Mouse (Mus musculus) G1E (cell line): ENCODE measurements around the gene Drap1. TPM values are rescaled to one million over a fixed set of nuclear protein-coding genes. Genes with fewer than 3 reads are reported as not detected.

Experiments used
- ATAC-seq: 2 replicates; pipeline ENCODE4 v1.8.0; 2016; ENCODE audit warnings: mild to moderate bottlenecking; ENCODE audit not compliant: insufficient number of reproducible peaks, poor library complexity, low FRiP score, severe bottlenecking; ENCODE audit errors: extremely low read depth
- DNase-seq: peaks from one replicate; pipeline ENCODE4 v3.0.0; 2012; ENCODE audit warnings: low spot score
- H3K27me3 ChIP-seq: 2 replicates; pipeline ENCODE4 v1.6.1; 2012; ENCODE audit warnings: mild to moderate bottlenecking, low read length, inconsistent platforms; ENCODE audit not compliant: insufficient read depth
- H3K36me3 ChIP-seq: replicated peaks from 2 replicates; pipeline ENCODE3; 2012; ENCODE audit warnings: mild to moderate bottlenecking, inconsistent platforms
- H3K4me1 ChIP-seq: 2 replicates; pipeline ENCODE4 v1.6.1; 2012; ENCODE audit warnings: low read depth, low read length, inconsistent platforms, mixed read lengths; ENCODE audit not compliant: insufficient read depth
- H3K4me3 ChIP-seq: 2 replicates; pipeline ENCODE4 v1.5.1; 2012; ENCODE audit warnings: low read depth, mild to moderate bottlenecking, inconsistent platforms, low read length, moderate library complexity, mixed read lengths
- H3K9me3 ChIP-seq: replicated peaks from 2 replicates; pipeline ENCODE4 v1.6.1; 2012; ENCODE audit warnings: inconsistent platforms
- CTCF ChIP-seq: IDR thresholded peaks from 2 replicates; pipeline ENCODE4 v1.5.1; 2012; ENCODE audit warnings: low read depth, low read length, inconsistent platforms, mixed read lengths
- GATA1 ChIP-seq: IDR thresholded peaks from 2 replicates; pipeline ENCODE4 v1.6.1; 2012; ENCODE audit warnings: borderline replicate concordance, low read length, inconsistent platforms, mixed read lengths
- GATA2 ChIP-seq: IDR thresholded peaks from 2 replicates; pipeline ENCODE4 v1.6.1; 2012; ENCODE audit warnings: low read depth, low read length, inconsistent platforms, borderline replicate concordance
- POLR2AphosphoS5 ChIP-seq: IDR thresholded peaks from 2 replicates; pipeline ENCODE4 v1.6.1; 2012; ENCODE audit warnings: low read depth, low read length, inconsistent platforms; ENCODE audit not compliant: insufficient replicate concordance
- TAL1 ChIP-seq: conservative IDR thresholded peaks from 2 replicates; pipeline ENCODE4 v1.6.1; 2012; ENCODE audit warnings: low read depth, low read length, inconsistent platforms, mixed read lengths
- polyA plus RNA-seq: library from polyadenylated mRNA; stranded (reverse); fragments of >175 nt; gene quantifications from 2 replicates; pipeline ENCODE4 v1.2.3, GENCODE M21; 2012
- total RNA-seq, 2 experiments: library from RNA; stranded (forward) in 1 of 2; stranded (reverse) in 1 of 2; fragments of 200-1000 nt in 1 of 2; fragments of >200 nt in 1 of 2; fragmentation: Nextera tagmentation in 1 of 2; gene quantifications; 2 replicates each; pipeline ENCODE4 v1.2.3; 2014 to 2017

The Drap1 gene
- total and polyA plus RNA-seq, 3 experiments, result 46.0 to 305 (median 81.5) TPM

DNA sequence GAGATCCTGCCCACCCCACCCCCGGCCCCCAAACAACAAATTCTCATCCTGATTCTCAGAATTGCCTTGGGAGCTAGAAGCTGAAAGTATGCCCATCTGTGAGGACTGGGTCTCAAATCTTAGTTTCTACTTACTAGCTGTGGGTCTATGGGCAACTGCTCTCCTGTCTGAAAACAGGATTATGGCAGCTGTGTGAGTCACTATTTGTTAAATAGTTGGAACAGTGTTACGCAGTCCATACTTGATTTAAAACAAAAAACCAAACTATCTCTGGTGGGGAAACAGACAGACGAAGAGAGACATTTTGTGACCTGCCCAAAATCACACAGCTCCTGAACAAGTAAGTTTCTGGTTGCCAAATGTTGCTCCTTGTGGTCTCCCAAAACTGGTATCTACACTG is 24.9 kb upstream of the Drap1 start:
- Histone ChIP-seq H3K27me3 (peaks cover 33% of the 10 kb centered on the region), H3K4me3 (no peak overlapping the region), H3K9me3 (no peaks in the 10 kb centered on the region), H3K4me1 (peaks cover 41% of the 10 kb centered on the region), H3K36me3 (peaks cover 44% of the 10 kb centered on the region)
- TF ChIP-seq TAL1 (no peak), GATA1 (no peak), CTCF (no peak), GATA2 (no peak), POLR2AphosphoS5 (no peak)
- DNase-seq (no peak), ATAC-seq (no peak)

GRCm38 (mm10) chr19:5448354-5449150 is 23.8 kb upstream of the Drap1 start:
- peaks cover 34% of the 10 kb centered on the region for H3K4me1 ChIP-seq
- TF ChIP-seq GATA2 (no peak), CTCF (no peak), GATA1 (no peak), POLR2AphosphoS5 (no peak), TAL1 (no peak)
- peak; percentile 62 for DNase-seq
- H3K27me3 ChIP-seq, result peaks cover 40% of the 10 kb centered on the region
- peak; percentile 67 for ATAC-seq
- H3K36me3 ChIP-seq, result peaks cover 33% of the 10 kb centered on the region
- H3K9me3 ChIP-seq, result no peaks in the 10 kb centered on the region
- peak overlapping the region; percentile 73 for H3K4me3 ChIP-seq

DNA sequence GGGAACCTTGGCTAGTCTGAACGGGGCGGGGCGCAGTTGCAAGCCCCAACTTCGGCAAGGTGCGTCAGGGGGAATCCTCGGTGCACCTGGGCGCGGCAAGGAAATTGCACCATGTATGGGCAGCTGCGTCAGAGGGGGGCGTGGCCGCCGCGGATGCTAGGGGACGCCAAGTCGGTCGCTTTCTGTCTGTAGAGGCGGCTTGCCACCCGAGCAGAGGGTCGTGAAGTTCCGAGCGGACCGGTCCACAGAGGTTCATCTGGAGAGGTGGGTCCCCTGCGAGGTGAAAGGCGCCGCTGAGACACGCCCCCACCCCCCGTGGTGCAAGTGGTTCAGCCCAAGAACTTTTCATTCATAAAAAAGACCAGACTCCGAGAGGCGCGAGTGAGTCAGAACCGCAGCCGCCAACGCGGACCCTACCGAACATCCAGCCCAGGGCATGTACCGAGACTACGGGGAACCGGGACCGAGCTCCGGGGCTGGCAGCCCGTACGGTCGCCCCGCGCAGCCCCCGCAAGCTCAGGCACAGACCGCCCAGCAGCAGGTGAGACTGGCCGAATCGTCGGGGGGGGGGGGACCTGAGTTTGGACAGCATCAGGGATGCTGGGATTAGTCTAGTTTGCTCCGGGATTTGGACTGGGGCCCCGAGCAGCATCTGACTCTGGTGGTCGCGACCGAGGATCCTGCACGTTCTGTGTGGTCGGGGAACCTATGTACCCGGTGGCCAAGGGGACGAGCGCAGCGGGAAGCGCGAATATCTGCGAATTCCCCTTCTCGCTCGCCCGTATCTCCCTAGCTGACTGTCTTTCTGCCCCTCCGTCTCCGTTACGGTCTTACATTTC is 23.0 kb upstream of the Drap1 start, which contains the start of gene Fosl1:
Gene Fosl1, plus strand, starts transcription at position 33 of the 839 bp plus-strand sequence.
- Histone ChIP-seq H3K36me3 (peaks cover 26% of the 10 kb centered on the region), H3K9me3 (no peaks in the 10 kb centered on the region), H3K4me1 (peaks cover 34% of the 10 kb centered on the region), H3K27me3 (peaks cover 40% of the 10 kb centered on the region), H3K4me3 (peak within 1 kb of the TSS; percentile 73)
- peak; percentile 37; the same call in 1 of the 2 replicates for ATAC-seq
- TF ChIP-seq POLR2AphosphoS5 (no peak), TAL1 (no peak), CTCF (no peak), GATA2 (no peak), GATA1 (no peak)
- DNase-seq, result peak; percentile 64

- no peak overlapping the region for H3K4me3 ChIP-seq
- ATAC-seq (no peak), DNase-seq (no peak)
- no peaks in the 10 kb centered on the region for H3K9me3 ChIP-seq
- peaks cover 11% of the 10 kb centered on the region for H3K36me3 ChIP-seq
- peaks cover 30% of the 10 kb centered on the region for H3K4me1 ChIP-seq
- TF ChIP-seq POLR2AphosphoS5 (no peak), GATA1 (no peak), GATA2 (no peak), CTCF (no peak), TAL1 (no peak)
- peaks cover 40% of the 10 kb centered on the region for H3K27me3 ChIP-seq
Observed at GRCm38 (mm10) chr19:5445747-5446146, 21.0 kb upstream of the Drap1 start.

- Histone ChIP-seq H3K4me3 (no peak overlapping the region), H3K36me3 (peaks cover 4% of the 10 kb centered on the region), H3K27me3 (peaks cover 45% of the 10 kb centered on the region), H3K9me3 (peaks cover 6% of the 10 kb centered on the region), H3K4me1 (peaks cover 28% of the 10 kb centered on the region)
- DNase-seq, result no peak
- TF ChIP-seq CTCF (no peak), POLR2AphosphoS5 (no peak), TAL1 (no peak), GATA2 (no peak), GATA1 (no peak)
- ATAC-seq, result no peak
Observed at GRCm38 (mm10) chr19:5444954-5445353, 20.2 kb upstream of the Drap1 start.

- H3K4me3 ChIP-seq, result no peak overlapping the region
- no peak for ATAC-seq
- H3K36me3 ChIP-seq, result peaks cover 1% of the 10 kb centered on the region
- H3K27me3 ChIP-seq, result peaks cover 45% of the 10 kb centered on the region
- peaks cover 6% of the 10 kb centered on the region for H3K9me3 ChIP-seq
- TF ChIP-seq CTCF (no peak), GATA2 (no peak), GATA1 (no peak), TAL1 (no peak), POLR2AphosphoS5 (no peak)
- peaks cover 25% of the 10 kb centered on the region for H3K4me1 ChIP-seq
- no peak for DNase-seq
Observed at GRCm38 (mm10) chr19:5444371-5444908, 19.7 kb upstream of the Drap1 start.
